10 mouse cellular contexts compared by ENCODE assay signal in genomic region chr5:8819635-8820591, GRCm38 (mm10). TPM values are rescaled to one million over a fixed set of nuclear protein-coding genes. Genes with fewer than 3 reads are reported as not detected.
DNase-seq lines count a peak whose midpoint lies in the region; ATAC-seq and TF ChIP-seq lines count a peak whose summit lies in the region.
"Had no signal": no experiment of that assay in that cellular context is flagged by ENCODE, and none has a peak within 500 bp of the region (broad histone marks: within the 10 kb centered on the region; RNA-seq: fewer than 3 reads in every experiment).

No protein-coding gene starts in this region.

- DNase-seq in kidney, adult 9 months = no peak
- peak; percentile 56 for DNase-seq in embryo, embryonic 10 days (ENCODE audit: low spot score)
- DNase-seq in hindbrain, embryonic 14.5 days (ENCODE audit: low spot score) = no peak
- DNase-seq in cerebellum, adult 11-12 months = no peak
- DNase-seq in Muller cell, postnatal 12 days (ENCODE audit: inconsistent ontology term) = no peak
- no peak for DNase-seq in spleen, adult 12 weeks (ENCODE audit: low spot score)
- DNase-seq: kidney, postnatal 14 days had no signal

- no peak for TF ChIP-seq POLR2A in myocyte (IDR thresholded peaks at IDR 0.05; ENCODE audit: insufficient read length, low read depth)

- H3K36me3 ChIP-seq in kidney, embryonic 14.5 days (ENCODE audit: control insufficient read depth, insufficient read depth, low read length) = no peaks in the 10 kb centered on the region
- H3K36me3 ChIP-seq in hindbrain, embryonic 14.5 days (replicated peaks; ENCODE audit: control insufficient read depth, insufficient read depth) = no peaks in the 10 kb centered on the region
- no peaks in the 10 kb centered on the region for H3K36me3 ChIP-seq in myocyte (ENCODE audit: control insufficient read depth, insufficient read depth)

- H3K9me3 ChIP-seq in kidney, embryonic 14.5 days (ENCODE audit: control insufficient read depth, low read length) = no peaks in the 10 kb centered on the region
- H3K9me3 ChIP-seq in hindbrain, embryonic 14.5 days (ENCODE audit: control insufficient read depth, low read length) = no peaks in the 10 kb centered on the region
- H3K9me3 ChIP-seq: megakaryocyte, embryonic 14.5 days had no signal

- peaks cover 5% of the 10 kb centered on the region; the same call in 1 of the 2 replicates for H3K4me1 ChIP-seq in kidney, embryonic 14.5 days (ENCODE audit: control insufficient read depth, insufficient read depth, low read length)
- peaks cover 3% of the 10 kb centered on the region; the same call in 1 of the 2 replicates for H3K4me1 ChIP-seq in hindbrain, embryonic 14.5 days (replicated peaks; ENCODE audit: control insufficient read depth, insufficient read depth, low read length)
- H3K4me1 ChIP-seq: megakaryocyte, embryonic 14.5 days had no signal

- WGBS in kidney, embryonic 14.5 days = 8% methylated on average over 7 of the region's 8 CpGs
- WGBS in hindbrain, embryonic 14.5 days = 13% methylated on average over 7 of the region's 8 CpGs

- H3ac ChIP-seq in myocyte (ENCODE audit: control insufficient read depth, insufficient read length) = no peak overlapping the region

- H3K9ac ChIP-seq in kidney, embryonic 14.5 days (ENCODE audit: low read depth, low read length) = no peak overlapping the region
- H3K9ac ChIP-seq in hindbrain, embryonic 14.5 days = peak overlapping the region; percentile 36

- peak; percentile 88 for ATAC-seq in kidney, embryonic 14.5 days (ENCODE audit: low FRiP score, low TSS enrichment)
- peak; percentile 55; the same call in 1 of the 2 replicates for ATAC-seq in hindbrain, embryonic 14.5 days (ENCODE audit: low FRiP score)

- peak overlapping the region; percentile 18; the same call in 1 of the 2 replicates for H3K4me3 ChIP-seq in kidney, embryonic 14.5 days (ENCODE audit: low read length)
- peak overlapping the region; percentile 22 for H3K4me3 ChIP-seq in hindbrain, embryonic 14.5 days (replicated peaks; ENCODE audit: low read length)
- H3K4me3 ChIP-seq in myocyte = no peak overlapping the region
- H3K4me3 ChIP-seq: megakaryocyte, embryonic 14.5 days had no signal

- H3K4me2 ChIP-seq in kidney, embryonic 14.5 days (replicated peaks; ENCODE audit: low read depth, low read length) = peak overlapping the region; percentile 37
- peak overlapping the region; percentile 47 for H3K4me2 ChIP-seq in hindbrain, embryonic 14.5 days (replicated peaks)
- peak overlapping the region; percentile 6 for H3K4me2 ChIP-seq in myocyte (ENCODE audit: low read depth)

- H3K27ac ChIP-seq in kidney, embryonic 14.5 days (ENCODE audit: low read depth, low read length) = no peak overlapping the region
- H3K27ac ChIP-seq in hindbrain, embryonic 14.5 days = no peak overlapping the region

- no peaks in the 10 kb centered on the region for H3K27me3 ChIP-seq in kidney, embryonic 14.5 days (ENCODE audit: control insufficient read depth, insufficient read depth, low read length)
- no peaks in the 10 kb centered on the region for H3K27me3 ChIP-seq in hindbrain, embryonic 14.5 days (ENCODE audit: control insufficient read depth, insufficient read depth, low read length)
- H3K27me3 ChIP-seq in myocyte (ENCODE audit: control insufficient read depth, insufficient read depth, insufficient read length) = no peaks in the 10 kb centered on the region
- H3K27me3 ChIP-seq: megakaryocyte, embryonic 14.5 days had no signal

- no peaks in the 10 kb centered on the region for H3K79me2 ChIP-seq in myocyte (ENCODE audit: control insufficient read depth, insufficient read depth)

TF ChIP-seq in myocyte, 11 proteins besides CTCF, POLR2A, EP300 and RAD21:
- TF ChIP-seq MAX (IDR thresholded peaks at IDR 0.05; ENCODE audit: low read depth) = no peak
- no peak for TF ChIP-seq E2F4 (IDR thresholded peaks at IDR 0.05; ENCODE audit: insufficient read depth)
- TF ChIP-seq USF1 (IDR thresholded peaks at IDR 0.05; ENCODE audit: low read depth) = no peak
- TF ChIP-seq REST (IDR thresholded peaks at IDR 0.05; ENCODE audit: insufficient read depth, insufficient read length) = no peak
- TF ChIP-seq CEBPB (IDR thresholded peaks at IDR 0.05; ENCODE audit: insufficient read depth, poor library complexity, severe bottlenecking) = no peak
- TF ChIP-seq TCF3 (IDR thresholded peaks at IDR 0.05; ENCODE audit: insufficient read length, low read depth) = no peak
- TF ChIP-seq MYOD1 (IDR thresholded peaks at IDR 0.05; ENCODE audit: control insufficient read depth in 1 of 3, insufficient read length in 2 of 3, low read depth in 2 of 3) = no peak
- TF ChIP-seq POLR2AphosphoS2 (IDR thresholded peaks at IDR 0.05; ENCODE audit: insufficient read length, low read depth) = no peak
- no peak for TF ChIP-seq SRF (IDR thresholded peaks at IDR 0.05; ENCODE audit: control insufficient read depth, insufficient read length, low read depth)
- no peak for TF ChIP-seq MYOG (IDR thresholded peaks at IDR 0.05; ENCODE audit: control insufficient read depth in 1 of 3, insufficient read depth in 1 of 3, insufficient read length in 2 of 3, low read depth in 2 of 3)
- TF ChIP-seq TCF12 (IDR thresholded peaks at IDR 0.05; ENCODE audit: insufficient read depth, poor library complexity, severe bottlenecking) = no peak

RNA-seq across cellular contexts. Expression of gene Abcb1b, which starts 22.0 kb away (rescaled TPM):
- polyA plus RNA-seq in kidney, embryonic 14.5 days (2014; fragmentation: Nextera tagmentation; extraction: Ambion mirVana) = 1.3 and 1.9 TPM in 2 replicates
- polyA plus RNA-seq in hindbrain, embryonic 14.5 days (2014; fragmentation: Nextera tagmentation; extraction: Ambion mirVana) = 0.39 and 0.82 TPM in 2 replicates
- polyA plus RNA-seq in myocyte (2012; fragmentation: generic; extraction: Trizol) = 6.8 TPM
